Mouse (Mus musculus): ENCODE measurements around the gene Tbcd.

DNA sequence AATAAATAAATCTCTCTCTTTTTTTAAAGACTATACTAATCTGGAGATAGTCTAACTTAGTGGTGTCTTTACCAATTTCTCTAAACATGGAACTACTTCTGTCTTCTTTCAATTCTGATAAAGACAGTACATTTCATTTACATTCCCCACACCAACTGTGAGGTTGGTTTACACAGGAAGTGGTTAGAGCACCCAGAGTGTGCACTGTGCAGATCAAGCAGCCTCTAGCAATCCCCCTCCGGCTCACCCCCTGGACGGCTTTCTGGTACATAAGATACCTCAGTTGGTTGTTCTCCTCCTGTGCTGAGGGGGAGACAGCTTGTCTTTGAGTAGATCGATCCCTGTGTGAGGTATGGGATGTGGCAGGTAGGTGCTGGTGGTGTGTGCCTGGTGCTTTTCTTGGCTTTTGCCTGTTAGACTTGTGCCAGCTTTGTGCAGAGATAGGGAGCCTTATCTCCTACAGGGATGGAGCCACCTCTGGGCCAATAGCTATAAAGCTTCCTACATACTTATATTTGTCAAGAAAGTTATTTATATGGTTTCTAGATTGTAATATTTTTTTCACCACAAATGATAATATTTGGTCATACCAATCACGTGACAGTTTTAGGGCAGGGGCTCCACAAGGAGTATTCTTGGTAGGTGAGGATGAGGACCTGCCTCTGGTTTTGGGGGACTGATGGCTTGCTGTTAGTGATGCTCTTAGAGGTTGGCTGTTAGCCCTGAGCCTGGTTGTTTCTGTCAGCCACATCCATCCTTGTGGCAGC, 108.0 kb downstream of the Tbcd start:
- TF ChIP-seq CTCF (IDR thresholded peaks at IDR 0.05; ENCODE audit: insufficient read depth, low read depth, low read length) (no peak), POLR2A (IDR thresholded peaks at IDR 0.05; ENCODE audit: insufficient read depth, low read depth, low read length) (no peak)
